Mouse (Mus musculus) stomach, embryonic 16.5 days (tissue): ENCODE results near the gene P4hb. TPM values are rescaled to one million over a fixed set of nuclear protein-coding genes. Genes with fewer than 3 reads are reported as not detected.
A peak's percentile ranks its signal among the peaks of the same experiment; 100 is the strongest.

Experiments
- ATAC-seq: fragments of 200-750 bp; cut with Nextera tagmentation; 2 replicates; pipeline ENCODE4 v1.8.0; 2017; ENCODE audit warnings: moderate number of reproducible peaks, moderate TSS enrichment; ENCODE audit not compliant: insufficient read depth, low FRiP score
- H3K27ac ChIP-seq: fragments of 300-500 bp; sonication (generic); 2 replicates; pipeline ENCODE4 v1.5.1; 2014; ENCODE audit warnings: low read length
- H3K27me3 ChIP-seq: fragments of 300-500 bp; sonication (generic); 2 replicates; pipeline ENCODE4 v1.6.1; 2014; ENCODE audit warnings: low read length, control low read depth, mixed read lengths; ENCODE audit not compliant: control insufficient read depth, insufficient read depth
- H3K36me3 ChIP-seq: fragments of 300-500 bp; sonication (generic); 2 replicates; pipeline ENCODE4 v1.6.1; 2014; ENCODE audit warnings: low read length; ENCODE audit not compliant: control insufficient read depth, insufficient read depth
- H3K4me1 ChIP-seq: fragments of 300-500 bp; sonication (generic); 2 replicates; pipeline ENCODE4 v1.6.1; 2014; ENCODE audit warnings: low read length, control low read depth, mixed read lengths; ENCODE audit not compliant: control insufficient read depth, insufficient read depth
- H3K4me2 ChIP-seq: fragments of 300-500 bp; sonication (generic); 2 replicates; pipeline ENCODE4 v1.6.1; 2014; ENCODE audit warnings: low read depth, low read length, mixed read lengths
- H3K4me3 ChIP-seq: fragments of 300-500 bp; sonication (generic); replicated peaks from 2 replicates; pipeline ENCODE4 v1.5.1; 2014; ENCODE audit warnings: mild to moderate bottlenecking, low read length
- H3K9ac ChIP-seq: fragments of 300-500 bp; sonication (generic); 2 replicates; pipeline ENCODE4 v1.6.1; 2014; ENCODE audit warnings: low read length
- H3K9me3 ChIP-seq: fragments of 300-500 bp; sonication (generic); replicated peaks from 2 replicates; pipeline ENCODE4 v1.6.1; 2016; ENCODE audit warnings: low read length, control low read depth; ENCODE audit not compliant: control insufficient read depth
- WGBS: fragments of 180-500 bp; shearing (Covaris S2); extraction: QIAGEN DNeasy Blood & Tissue Kit; methylation state at CpG from one replicate; pipeline ENCODE4 v1.1.7; 2014; 5-methylcytosine and 5-hydroxymethylcytosine counted together
- polyA plus RNA-seq: library from polyadenylated mRNA; unstranded; fragments of >200 nt; fragmentation: Nextera tagmentation; extraction: Ambion mirVana; gene quantifications from 2 replicates; pipeline ENCODE4 v1.2.1, GENCODE M21; 2015

The P4hb gene
- polyA plus RNA-seq, result 1,026 and 1,183 TPM in 2 replicates

DNA sequence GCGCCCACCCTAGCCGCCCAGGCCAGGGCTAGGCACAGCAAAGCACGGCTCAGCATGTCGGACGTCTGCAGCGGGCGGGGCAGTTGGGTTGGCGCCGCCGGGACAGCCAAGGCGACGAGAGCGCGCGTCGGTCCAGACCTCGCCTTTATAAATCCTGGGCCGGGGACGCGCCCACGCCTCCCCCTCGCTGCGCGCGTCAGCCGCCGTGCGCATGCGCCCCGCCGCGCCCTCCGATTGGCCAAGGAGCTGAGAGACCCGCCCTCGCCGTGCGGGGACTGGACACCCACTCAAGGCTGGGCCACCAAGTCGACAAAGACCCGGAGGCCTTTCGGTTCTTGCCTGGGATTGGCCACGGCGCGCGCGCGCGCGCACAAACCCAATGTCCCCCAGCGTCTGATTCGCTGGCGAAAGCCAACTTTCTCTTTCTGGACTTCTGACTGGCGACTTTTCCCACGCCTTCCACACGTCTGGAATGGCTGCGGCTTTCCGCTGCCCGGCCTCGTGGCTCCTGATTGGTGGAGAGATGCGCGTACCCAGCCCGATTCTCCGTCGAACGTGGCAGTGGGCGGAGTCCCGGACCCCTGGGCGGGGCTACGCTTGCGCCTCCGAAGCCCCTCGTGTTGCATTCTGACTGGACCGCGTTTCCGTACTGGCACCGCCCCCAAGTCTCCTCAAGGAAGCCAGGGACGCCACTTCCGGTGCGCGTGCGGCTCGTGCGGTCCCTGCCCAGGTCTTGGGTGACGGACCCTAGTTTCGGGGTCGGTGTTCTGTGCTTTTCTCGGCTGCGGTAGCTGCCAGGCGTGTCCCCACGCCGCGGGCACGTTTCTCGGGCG is at the start of gene P4hb:
Gene P4hb, minus strand, starts transcription at position 502 of the 833 bp plus-strand sequence.
- Histone ChIP-seq H3K36me3 (peaks cover 17% of the 10 kb centered on the region), H3K27ac (peak within 1 kb of the TSS; percentile 90), H3K4me3 (peak within 1 kb of the TSS; percentile 98), H3K9ac (peak within 1 kb of the TSS; percentile 95), H3K4me2 (peak within 1 kb of the TSS; percentile 89), H3K27me3 (no peaks in the 10 kb centered on the region), H3K4me1 (peaks cover 18% of the 10 kb centered on the region), H3K9me3 (no peaks in the 10 kb centered on the region)
- WGBS, result under 1% methylated on average over 94 of the region's 94 CpGs
- ATAC-seq, result peak; percentile 96

DNA sequence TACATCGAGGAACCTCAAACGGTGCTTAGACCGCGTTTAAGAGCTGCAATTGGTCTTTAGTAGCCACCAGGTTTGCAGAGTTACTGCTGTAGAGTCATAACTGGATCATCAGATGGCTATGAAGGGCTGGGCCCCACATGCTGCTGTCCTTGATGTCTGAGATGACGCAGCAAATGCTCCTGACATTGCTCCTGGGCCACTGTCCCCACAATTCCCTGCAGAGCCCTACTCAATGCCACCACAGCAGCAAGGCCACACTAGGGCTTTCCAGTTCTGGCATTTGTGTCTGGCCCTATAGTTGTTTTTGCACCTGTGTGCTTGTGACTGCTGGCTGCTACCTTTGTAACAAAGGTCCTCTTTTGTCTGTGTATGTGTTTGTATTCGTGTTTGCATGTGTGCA is 49.8 kb upstream of the P4hb start:
- Histone ChIP-seq H3K4me1 (peaks cover 17% of the 10 kb centered on the region), H3K4me2 (no peak overlapping the region), H3K4me3 (no peak overlapping the region), H3K36me3 (0 out of 2 replicates have a peak, but pooled peaks cover 12% of the 10 kb centered on the region), H3K9ac (no peak overlapping the region), H3K27ac (no peak overlapping the region), H3K9me3 (no peaks in the 10 kb centered on the region), H3K27me3 (no peaks in the 10 kb centered on the region)
- no peak for ATAC-seq
- WGBS, result 88% methylated on average over 6 of the region's 6 CpGs

DNA sequence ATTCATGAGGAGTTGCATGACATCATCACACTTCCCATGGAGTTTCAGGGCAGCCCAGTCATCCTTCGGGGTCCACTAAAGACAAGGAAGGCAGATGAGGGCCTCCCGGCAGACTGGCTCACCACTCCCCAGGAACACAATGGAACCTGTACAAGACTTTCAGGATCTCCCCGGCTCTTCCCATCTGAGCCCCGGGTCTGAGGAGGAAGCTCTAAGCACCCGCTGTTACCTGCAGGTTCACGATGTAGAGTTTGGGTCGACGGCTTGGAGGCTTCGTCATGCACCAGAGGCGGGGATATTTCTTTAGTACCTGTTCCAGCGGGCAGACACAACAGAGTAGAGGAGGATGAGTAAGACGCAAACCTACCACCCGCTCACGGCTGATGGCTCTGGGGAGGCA is 47.1 kb upstream of the P4hb start:
- Histone ChIP-seq H3K9ac (no peak overlapping the region), H3K36me3 (0 out of 2 replicates have a peak, but pooled peaks cover 12% of the 10 kb centered on the region), H3K4me3 (no peak overlapping the region), H3K9me3 (no peaks in the 10 kb centered on the region), H3K4me2 (no peak overlapping the region), H3K4me1 (peaks cover 24% of the 10 kb centered on the region), H3K27me3 (no peaks in the 10 kb centered on the region), H3K27ac (no peak overlapping the region)
- no peak for ATAC-seq
- WGBS, result 94% methylated on average over 14 of the region's 14 CpGs

DNA sequence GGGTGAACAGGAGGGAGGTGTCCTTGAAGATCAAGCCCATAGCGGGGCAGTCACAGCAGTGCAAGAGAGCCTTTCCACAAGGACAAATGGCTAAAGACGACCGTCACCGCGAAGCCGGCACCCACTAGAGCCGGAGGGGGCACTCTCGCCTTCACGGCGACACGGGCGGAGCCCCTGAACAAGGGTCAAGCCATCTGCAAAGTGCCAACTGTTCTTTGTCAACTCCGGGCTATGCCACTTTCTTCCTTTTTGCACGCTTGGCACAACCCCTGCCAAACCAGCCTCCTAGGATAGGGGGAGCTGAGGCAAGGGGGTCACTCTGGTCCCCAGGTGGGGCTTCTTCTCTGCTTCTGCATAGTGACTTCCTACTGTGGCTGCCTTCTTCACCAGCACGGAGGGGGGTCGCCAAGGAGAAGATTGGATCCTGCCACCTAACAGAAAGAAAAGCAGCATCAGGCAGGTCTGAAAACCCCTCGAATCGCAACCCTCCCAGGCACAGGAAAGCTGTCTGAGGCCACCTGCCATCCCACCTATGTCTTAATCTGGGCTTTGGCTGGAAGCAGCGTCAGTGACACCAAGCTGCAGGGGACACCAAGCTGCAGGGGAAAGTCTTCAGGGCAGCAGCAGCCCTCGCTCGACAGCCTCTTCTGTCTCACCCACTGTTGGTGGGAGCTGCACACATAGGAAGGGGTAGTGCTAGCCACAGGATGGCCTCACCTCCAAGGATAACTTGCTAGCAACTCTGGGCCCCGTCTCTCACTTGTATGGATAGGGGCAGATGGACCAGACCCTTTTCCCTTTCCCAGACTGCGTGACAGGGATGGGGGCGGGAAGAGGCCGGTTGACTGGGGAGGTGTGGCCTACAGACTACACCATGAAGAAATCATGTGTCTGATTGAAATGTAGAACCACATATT is 45.8 kb upstream of the P4hb start:
- no peak for ATAC-seq
- H3K9me3 ChIP-seq, result no peaks in the 10 kb centered on the region
- 0 out of 2 replicates have a peak, but pooled peaks cover 12% of the 10 kb centered on the region for H3K36me3 ChIP-seq
- H3K4me3 ChIP-seq, result no peak overlapping the region
- H3K9ac ChIP-seq, result no peak overlapping the region
- H3K27me3 ChIP-seq, result no peaks in the 10 kb centered on the region
- peak overlapping the region; percentile 29; the same call in 1 of the 2 replicates for H3K27ac ChIP-seq
- 94% methylated on average over 24 of the region's 25 CpGs for WGBS
- H3K4me2 ChIP-seq, result no peak overlapping the region
- H3K4me1 ChIP-seq, result peaks cover 17% of the 10 kb centered on the region

DNA sequence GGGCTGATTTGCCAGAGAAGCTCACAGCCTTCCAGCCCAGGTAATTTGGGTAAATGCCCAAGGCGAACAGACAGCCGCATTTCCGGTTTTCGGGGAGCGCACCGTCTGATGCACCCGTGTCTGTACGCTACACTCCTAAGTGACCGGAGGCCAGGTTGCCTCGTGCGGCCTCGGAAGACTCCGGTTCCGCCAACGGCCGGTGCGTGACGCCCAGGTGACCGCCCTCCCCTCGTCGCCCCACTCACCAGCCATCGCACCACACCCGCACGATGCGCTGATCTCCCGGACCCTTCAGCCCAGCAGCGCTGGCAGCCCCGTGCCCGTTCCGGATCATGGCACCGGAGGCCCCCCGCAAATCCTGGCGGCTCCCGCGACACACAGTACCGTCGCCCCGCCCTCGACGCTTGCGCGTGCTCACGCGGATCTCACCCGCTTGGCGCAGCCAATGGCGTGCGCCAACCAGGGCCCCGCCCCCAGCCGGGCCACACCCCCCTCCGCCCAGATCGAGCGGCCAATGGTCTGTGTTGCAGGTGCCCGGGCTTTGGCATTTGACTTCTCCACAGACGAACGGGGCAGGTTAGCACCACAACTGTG is 44.6 kb upstream of the P4hb start, which contains the start of gene Pcyt2:
Gene Pcyt2, minus strand, starts transcription at position 418 of the 594 bp plus-strand sequence.
- Histone ChIP-seq H3K4me3 (peak within 1 kb of the TSS; percentile 86), H3K4me1 (peaks cover 14% of the 10 kb centered on the region), H3K9ac (peak within 1 kb of the TSS; percentile 78), H3K4me2 (peak within 1 kb of the TSS; percentile 65), H3K27ac (peak within 1 kb of the TSS; percentile 79), H3K36me3 (0 out of 2 replicates have a peak, but pooled peaks cover 16% of the 10 kb centered on the region), H3K9me3 (no peaks in the 10 kb centered on the region), H3K27me3 (no peaks in the 10 kb centered on the region)
- ATAC-seq, result peak; percentile 97
- under 1% methylated on average over 55 of the region's 56 CpGs for WGBS

DNA sequence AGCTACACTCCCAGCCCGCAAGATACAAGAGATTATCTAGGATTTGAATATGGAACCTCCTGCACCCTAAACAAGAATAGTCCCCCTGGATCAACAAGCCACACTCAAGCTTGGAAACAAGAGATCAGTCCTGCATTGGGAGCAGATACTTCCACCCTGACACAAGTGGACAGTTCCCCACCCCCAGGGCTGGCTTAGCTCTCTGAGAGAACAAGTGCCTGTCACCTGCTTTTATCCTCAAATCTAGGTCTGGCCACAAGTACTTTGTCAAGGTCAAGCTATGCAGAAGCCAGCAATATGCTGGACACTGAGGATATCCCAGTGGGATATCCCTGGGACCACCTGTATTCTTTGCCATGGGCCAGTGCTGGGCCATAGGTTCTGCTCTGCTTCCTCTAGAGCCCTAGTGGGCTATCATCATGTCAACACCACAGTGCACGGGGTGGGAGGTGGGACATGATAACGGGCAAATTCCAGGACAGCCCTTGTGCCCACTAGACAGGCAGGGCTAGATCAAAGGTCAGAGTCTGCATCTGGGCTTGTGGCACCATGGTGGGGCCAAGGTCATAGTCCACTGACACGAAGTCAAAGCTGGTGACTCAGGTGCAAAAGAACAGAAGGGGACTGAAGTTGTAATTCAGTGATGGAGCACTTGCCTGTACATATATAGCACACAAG is 43.7 kb upstream of the P4hb start:
- Histone ChIP-seq H3K4me1 (peaks cover 14% of the 10 kb centered on the region), H3K4me2 (peak overlapping the region; percentile 65), H3K9me3 (no peaks in the 10 kb centered on the region), H3K27ac (peak overlapping the region; percentile 79), H3K4me3 (peak overlapping the region; percentile 86), H3K27me3 (no peaks in the 10 kb centered on the region), H3K9ac (peak overlapping the region; percentile 78), H3K36me3 (peaks cover 21% of the 10 kb centered on the region; the same call in 1 of the 2 replicates)
- ATAC-seq, result no peak
- 38% methylated on average over 4 of the region's 4 CpGs for WGBS

DNA sequence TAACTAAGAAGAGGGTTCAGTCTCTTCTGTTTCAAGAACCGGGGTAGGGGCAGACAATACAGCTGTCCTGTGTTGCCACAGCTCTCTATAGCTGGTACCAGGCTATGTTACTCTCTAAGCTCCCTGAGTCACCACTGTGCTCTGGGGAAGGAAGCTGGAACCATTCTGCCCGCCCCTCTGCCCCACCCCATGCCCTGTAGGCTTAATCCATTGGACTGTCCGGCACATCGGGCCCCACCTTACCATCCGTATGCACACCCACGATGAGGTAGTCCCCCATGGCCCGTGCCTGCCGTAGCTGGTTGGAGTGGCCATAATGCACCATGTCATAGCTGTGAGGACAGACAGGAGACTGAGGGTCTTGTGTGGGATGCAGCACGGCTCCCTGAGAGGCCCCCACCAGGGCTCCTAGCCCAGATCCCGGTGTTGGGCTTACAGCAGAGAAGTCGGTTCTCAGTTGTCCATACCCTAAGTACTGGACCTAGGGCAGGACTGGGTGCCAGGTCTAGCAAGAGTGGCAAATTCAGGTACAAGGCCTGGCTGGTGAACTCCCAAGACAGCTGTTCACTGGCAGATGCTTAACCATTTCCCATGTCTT is 42.7 kb upstream of the P4hb start:
- peak overlapping the region; percentile 32; the same call in 1 of the 2 replicates for H3K9ac ChIP-seq
- no peak overlapping the region for H3K4me2 ChIP-seq
- H3K27ac ChIP-seq, result no peak overlapping the region
- H3K4me1 ChIP-seq, result peaks cover 14% of the 10 kb centered on the region
- no peaks in the 10 kb centered on the region for H3K9me3 ChIP-seq
- ATAC-seq, result no peak
- peaks cover 20% of the 10 kb centered on the region; the same call in 1 of the 2 replicates for H3K36me3 ChIP-seq
- no peak overlapping the region for H3K4me3 ChIP-seq
- WGBS, result 89% methylated on average over 11 of the region's 11 CpGs
- H3K27me3 ChIP-seq, result no peaks in the 10 kb centered on the region

DNA sequence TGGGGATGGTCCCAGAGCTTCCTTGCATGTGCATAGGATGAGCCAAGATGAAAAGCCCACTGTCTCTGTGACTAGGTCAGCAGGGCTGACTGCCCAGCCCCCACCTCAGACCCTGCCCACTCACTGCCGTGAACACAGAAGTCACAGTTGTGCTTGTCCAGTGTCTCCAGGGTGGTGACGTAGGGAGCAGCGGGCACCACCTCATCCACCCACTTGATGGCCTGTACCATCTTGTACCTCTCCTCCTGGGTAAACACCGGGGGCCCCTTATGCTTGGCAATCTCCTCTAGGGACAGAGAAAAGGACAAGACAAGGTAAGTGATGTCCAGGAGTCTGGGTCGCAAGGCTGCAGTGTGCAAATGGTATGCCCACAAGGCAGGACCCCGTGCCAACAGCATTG is 42.1 kb upstream of the P4hb start:
- H3K4me1 ChIP-seq, result peaks cover 14% of the 10 kb centered on the region
- H3K9ac ChIP-seq, result peak overlapping the region; percentile 3; the same call in 1 of the 2 replicates
- no peaks in the 10 kb centered on the region for H3K27me3 ChIP-seq
- no peak overlapping the region for H3K4me2 ChIP-seq
- 93% methylated on average over 6 of the region's 6 CpGs for WGBS
- H3K4me3 ChIP-seq, result no peak overlapping the region
- ATAC-seq, result no peak
- peaks cover 15% of the 10 kb centered on the region; the same call in 1 of the 2 replicates for H3K36me3 ChIP-seq
- H3K9me3 ChIP-seq, result no peaks in the 10 kb centered on the region
- H3K27ac ChIP-seq, result no peak overlapping the region
